ENCODE assay signal across 24 mouse cellular contexts in genomic region chr6:121134884-121135283, GRCm38 (mm10).
"Had no signal": no experiment of that assay in that cellular context is flagged by ENCODE, and none has a peak within 500 bp of the region (broad histone marks: within the 10 kb centered on the region; RNA-seq: fewer than 3 reads in every experiment).

No protein-coding gene starts in this region.

- H3K27ac ChIP-seq: layer of hippocampus, adult 2 months; limb, embryonic 10.5 days; limb, embryonic 13.5 days; liver, embryonic 12.5 days; liver, embryonic 15.5 days; lung, embryonic 15.5 days; midbrain, embryonic 15.5 days; neural tube, embryonic 12.5 days; neural tube, embryonic 15.5 days had no signal

- H3K4me3 ChIP-seq: layer of hippocampus, adult 2 months; limb, embryonic 10.5 days; limb, embryonic 13.5 days; liver, embryonic 12.5 days; liver, embryonic 15.5 days; lung, embryonic 15.5 days; megakaryocyte, embryonic 14.5 days; midbrain, embryonic 10.5 days; midbrain, embryonic 15.5 days; neural tube, embryonic 12.5 days; neural tube, embryonic 15.5 days had no signal

- DNase-seq: kidney, adult 18-20 months; kidney, adult 9 months; kidney, postnatal 14 days; layer of hippocampus, adult 9-11 months; liver; lung, adult 18-20 months; lung, postnatal 10 days; lung, postnatal 36 days; retina, postnatal 1 day; right cerebral cortex, postnatal 25 days; thymus, adult 18-20 months; thymus, postnatal 14 days; thymus, postnatal 4 days had no signal

- ATAC-seq: liver, embryonic 12.5 days; midbrain, embryonic 15.5 days had no signal
